Mouse (Mus musculus) urinary bladder, adult 18-20 months (tissue): ENCODE measurements at regions not wholly inside any gene's neighbourhood (a gene's known extent, or its start where the extent isn't known, plus 50 kb on each side); places are given as distances from the start of the nearest gene placed in this dataset.
A peak's percentile ranks its signal among the peaks of the same experiment; 100 is the strongest.

Experiments used
- DNase-seq, 2 experiments: peaks; one replicate each; pipeline ENCODE4 v3.0.0; 2022; ENCODE audit warnings: low spot score in 2 of 2, mixed read lengths in 2 of 2

DNA sequence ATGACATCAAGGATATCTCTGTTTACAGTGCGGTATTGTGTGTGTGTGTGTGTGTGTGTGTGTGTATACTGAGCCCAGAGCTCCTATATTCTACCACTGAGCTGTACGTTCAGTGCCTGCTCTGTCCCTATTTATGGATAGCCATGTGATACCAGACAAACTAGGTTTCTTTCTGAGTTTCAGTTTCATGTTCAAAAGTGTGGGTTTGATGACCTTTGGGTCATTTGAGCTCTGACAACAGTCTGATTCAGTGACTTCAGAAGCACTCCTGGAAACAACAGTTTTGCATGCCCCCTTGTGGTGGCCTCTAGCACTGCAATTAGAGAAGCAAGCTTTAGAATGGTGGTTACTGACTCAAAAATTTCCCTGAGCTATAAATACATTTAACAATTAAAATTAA is 50.9 kb upstream of the Tent2 start:
- DNase-seq = peak; percentile 43 to 66

DNA sequence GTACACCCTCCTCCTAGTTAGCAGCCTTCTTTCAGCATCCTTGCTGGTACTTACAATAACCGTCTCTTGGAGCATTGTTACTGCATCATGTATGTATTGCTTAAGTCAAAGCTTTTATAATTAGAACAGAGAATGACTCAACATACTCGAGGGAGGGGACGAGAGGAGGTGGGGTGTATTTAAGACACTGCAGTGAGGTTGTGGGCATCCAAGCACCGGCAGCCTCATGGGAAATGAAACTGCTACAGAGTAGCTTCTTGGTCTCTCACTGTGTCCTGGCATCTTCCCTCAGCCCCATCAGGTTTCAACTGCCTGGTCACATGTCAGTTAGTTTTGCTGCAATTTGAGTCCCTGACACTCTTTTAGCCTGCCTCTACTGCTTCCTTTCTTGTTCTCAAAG is 50.7 kb upstream of the Homer1 start:
- DNase-seq = no peak
